Mouse (Mus musculus) myocyte (in vitro differentiated cells): ENCODE data around the gene Pecr.

Experiments used
- CEBPB ChIP-seq: IDR thresholded peaks from 2 replicates; pipeline ENCODE4 v1.6.1; 2011; ENCODE audit warnings: mild to moderate bottlenecking, moderate library complexity; ENCODE audit not compliant: poor library complexity, insufficient read depth, severe bottlenecking
- E2F4 ChIP-seq: IDR thresholded peaks from one replicate; pipeline ENCODE4 v1.6.1; 2011; ENCODE audit warnings: mild to moderate bottlenecking, control low read depth, moderate library complexity; ENCODE audit not compliant: insufficient read depth
- MAX ChIP-seq: IDR thresholded peaks from one replicate; pipeline ENCODE4 v1.6.1; 2011; ENCODE audit warnings: low read depth, mild to moderate bottlenecking, control low read depth
- MYOG ChIP-seq, 3 experiments: IDR thresholded peaks; one replicate each; pipeline ENCODE4 v1.6.1; 2011; ENCODE audit warnings: control low read depth in 2 of 3, low read depth in 2 of 3, mild to moderate bottlenecking in 2 of 3; ENCODE audit not compliant: insufficient read length in 2 of 3, control insufficient read depth in 1 of 3, insufficient read depth in 1 of 3
- POLR2A ChIP-seq: IDR thresholded peaks from one replicate; pipeline ENCODE4 v1.6.1; 2011; ENCODE audit warnings: low read depth, mild to moderate bottlenecking, control low read depth, moderate library complexity; ENCODE audit not compliant: insufficient read length
- POLR2AphosphoS2 ChIP-seq: IDR thresholded peaks from one replicate; pipeline ENCODE4 v1.6.1; 2011; ENCODE audit warnings: low read depth, control low read depth; ENCODE audit not compliant: insufficient read length
- REST ChIP-seq: IDR thresholded peaks from one replicate; pipeline ENCODE4 v1.6.1; 2011; ENCODE audit warnings: mild to moderate bottlenecking, control low read depth, moderate library complexity; ENCODE audit not compliant: insufficient read depth, insufficient read length
- TCF12 ChIP-seq: IDR thresholded peaks from one replicate; pipeline ENCODE4 v1.6.1; 2011; ENCODE audit warnings: mild to moderate bottlenecking, control low read depth; ENCODE audit not compliant: poor library complexity, insufficient read depth, severe bottlenecking
- USF1 ChIP-seq: IDR thresholded peaks from one replicate; pipeline ENCODE4 v1.6.1; 2011; ENCODE audit warnings: low read depth, mild to moderate bottlenecking, control low read depth, moderate library complexity

GRCm38 (mm10) chr1:72306679-72307181 lies 22.6 kb upstream of the Pecr start:
- TF ChIP-seq POLR2A (no peak), POLR2AphosphoS2 (no peak), MAX (no peak), TCF12 (no peak), MYOG (IDR thresholded peaks at IDR 0.05; ENCODE audit: control insufficient read depth in 1 of 3, insufficient read depth in 1 of 3, insufficient read length in 2 of 3, low read depth in 2 of 3) (no peak), CEBPB (no peak), REST (no peak), E2F4 (no peak), USF1 (no peak)
